Mouse (Mus musculus) megakaryocyte-erythroid progenitor cell, adult 5-6 weeks (primary cell): ENCODE data around the gene Col25a1. TPM values are rescaled to one million over a fixed set of nuclear protein-coding genes. Genes with fewer than 3 reads are reported as not detected.
A peak's percentile ranks its signal among the peaks of the same experiment; 100 is the strongest.

Source experiments
- ATAC-seq: replicated peaks from 2 replicates; pipeline ENCODE4 v1.8.0; 2016; ENCODE audit warnings: mild to moderate bottlenecking, inconsistent platforms; ENCODE audit not compliant: severe bottlenecking, poor library complexity, low FRiP score, low TSS enrichment
- total RNA-seq, 2 experiments: library from RNA; stranded (forward) in 1 of 2; stranded (reverse) in 1 of 2; fragments of 200-1000, 215-1000 nt in 1 of 2; fragments of >200 nt in 1 of 2; fragmentation: Nextera tagmentation in 1 of 2; gene quantifications; 2 replicates each; pipeline ENCODE4 v1.2.3; 2014 to 2017

Col25a1 gene
- total RNA-seq, 2 experiments from 2014 or later: not detected

DNA sequence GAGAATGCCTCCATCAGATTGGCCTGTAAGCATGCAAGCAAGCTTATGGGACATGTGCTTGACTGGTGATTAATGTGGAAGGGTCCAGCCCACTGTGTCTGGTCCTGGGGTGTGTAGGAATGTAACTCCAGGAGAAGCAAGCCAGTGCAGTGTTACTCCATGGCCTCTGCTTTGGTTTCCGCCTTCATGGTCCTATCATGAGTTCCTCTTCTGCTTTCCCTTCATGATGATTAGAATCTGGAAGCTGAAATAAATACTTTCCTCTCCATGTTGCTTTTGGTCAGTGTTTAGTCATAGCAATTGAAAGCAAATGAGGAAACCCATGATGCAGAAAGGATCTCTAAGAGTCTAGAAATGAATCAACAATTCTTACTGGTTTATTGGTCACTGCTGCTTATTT lies 103.9 kb downstream of the Col25a1 start:
- ATAC-seq: no peak

DNA sequence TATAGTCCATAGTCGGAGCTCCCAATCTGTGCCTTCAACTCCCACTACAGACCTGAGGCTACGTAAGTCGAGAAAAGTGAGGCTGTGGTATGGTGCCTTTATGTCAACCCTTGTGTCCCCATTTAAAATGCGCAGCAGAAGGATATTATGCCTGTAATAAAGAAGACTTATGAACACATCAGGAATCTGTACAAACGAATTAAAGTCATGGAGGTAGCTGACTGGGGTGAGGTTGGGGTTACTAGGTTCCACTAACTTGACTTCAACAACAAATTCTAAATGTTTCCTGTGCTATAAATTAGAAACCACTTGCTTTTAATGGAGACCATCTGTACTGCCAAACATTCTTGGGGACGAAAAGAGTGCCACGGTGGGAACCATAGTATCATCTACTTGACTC lies 104.8 kb downstream of the Col25a1 start:
- no peak for ATAC-seq

GRCm38 (mm10) chr3:130237852-130238251 lies 106.6 kb downstream of the Col25a1 start:
- no peak for ATAC-seq

DNA sequence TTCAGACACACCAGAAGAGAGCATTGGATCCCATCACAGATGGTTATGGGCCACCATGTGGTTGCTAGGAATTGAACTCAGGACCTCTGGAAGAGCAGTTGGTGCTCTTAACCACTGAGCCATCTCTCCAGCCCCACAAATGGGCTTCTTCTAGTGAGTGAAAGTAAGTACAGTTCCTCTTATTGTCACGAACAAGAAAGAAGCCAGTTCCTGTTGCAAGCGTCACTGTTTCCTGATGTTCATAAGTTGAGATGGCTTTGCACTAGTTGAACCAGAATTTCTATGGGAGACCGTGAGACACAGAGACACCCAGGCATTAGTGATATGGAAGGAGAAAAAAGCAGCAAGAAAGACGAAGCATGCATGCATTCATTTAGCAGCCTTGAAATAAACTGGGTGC lies 110.6 kb downstream of the Col25a1 start:
- ATAC-seq: no peak

DNA sequence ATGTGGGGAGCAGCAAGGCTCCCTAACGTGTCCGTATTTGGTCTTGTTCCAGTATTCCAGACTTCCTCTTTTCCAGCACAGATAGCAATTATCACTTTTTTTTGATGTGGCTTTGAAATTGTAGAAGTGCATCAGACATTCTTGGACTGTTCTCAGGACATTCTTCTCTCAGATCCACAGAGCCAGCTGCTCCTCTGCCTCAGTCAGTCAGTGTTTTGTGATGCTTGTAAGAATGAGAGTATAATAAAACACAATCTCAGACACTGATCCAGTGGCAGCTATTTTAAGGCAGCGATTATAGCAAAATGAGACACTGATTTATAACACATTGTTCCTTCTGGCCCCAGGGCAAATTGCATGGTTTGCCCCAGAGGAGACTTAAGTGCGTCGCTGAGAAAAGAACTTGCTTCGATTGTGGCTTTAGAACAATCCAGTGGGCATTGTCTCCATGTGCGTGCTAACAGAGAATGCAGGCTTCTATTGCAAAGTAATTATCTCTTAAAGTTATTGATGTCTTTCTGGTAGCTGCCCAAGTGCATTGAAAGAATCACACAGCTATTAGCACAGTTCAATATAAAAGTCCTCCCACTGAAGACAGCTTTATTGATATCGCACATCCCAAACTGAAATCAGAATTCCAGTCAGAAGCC lies 111.5 kb downstream of the Col25a1 start:
- no peak for ATAC-seq

DNA sequence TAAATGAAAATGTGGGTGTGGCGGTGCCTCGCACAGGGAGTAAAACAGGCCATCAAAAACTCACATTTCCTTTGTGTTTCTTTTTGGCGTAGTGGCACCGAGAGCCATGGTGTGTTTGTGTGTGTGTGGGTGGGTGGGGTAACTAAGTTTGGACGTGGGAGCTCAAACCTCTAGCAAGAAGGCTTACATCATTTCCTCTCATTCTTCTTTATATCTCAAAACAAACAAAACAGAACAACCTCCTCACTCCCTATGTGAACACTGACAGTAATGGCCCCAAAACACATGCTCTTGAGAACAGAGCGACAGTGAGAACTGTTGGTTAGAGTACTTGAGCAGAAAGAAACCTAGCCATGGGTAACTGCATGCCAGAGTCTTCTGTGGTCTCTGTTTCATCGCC lies 121.1 kb downstream of the Col25a1 start:
- no peak for ATAC-seq

DNA sequence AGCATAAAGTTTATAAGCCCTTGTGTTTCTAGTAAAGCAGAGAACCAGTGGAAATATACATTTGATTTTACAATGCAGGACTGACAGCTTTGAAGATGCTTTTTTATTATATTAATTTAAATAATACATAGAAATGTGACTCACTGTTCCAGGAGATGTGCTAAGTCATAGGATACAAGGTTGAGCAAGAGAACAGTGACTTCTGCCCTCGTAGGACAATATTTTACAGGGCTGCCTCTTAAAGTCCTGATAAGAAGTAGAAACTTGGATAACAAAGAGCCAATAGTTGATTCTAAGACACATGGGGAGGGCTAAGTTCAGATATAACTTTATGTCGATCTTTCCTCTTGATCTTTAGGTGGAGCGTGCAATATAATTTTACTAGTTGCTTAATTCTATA lies 124.8 kb downstream of the Col25a1 start:
- no peak for ATAC-seq

DNA sequence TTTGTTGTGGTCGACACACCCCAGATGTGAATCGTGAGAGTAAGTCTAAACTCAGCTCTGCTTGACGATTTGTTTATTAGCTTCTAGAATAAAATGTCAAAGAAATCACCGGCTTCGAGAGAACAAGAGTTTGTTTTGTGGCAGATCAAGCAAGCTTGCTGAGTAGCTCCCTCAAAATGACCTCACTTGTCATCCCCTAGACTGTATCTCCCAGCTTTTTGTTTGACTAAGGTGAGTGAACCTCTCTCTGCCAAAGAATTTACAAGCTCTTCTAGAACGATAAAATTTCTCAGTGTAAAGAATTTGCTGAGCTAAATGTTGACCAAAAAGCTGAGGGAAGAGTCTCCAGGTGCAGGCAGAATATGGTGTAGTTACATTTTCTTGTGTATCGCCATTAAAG lies 125.3 kb downstream of the Col25a1 start:
- ATAC-seq: no peak

GRCm38 (mm10) chr3:130259670-130260069 lies 128.4 kb downstream of the Col25a1 start:
- no peak for ATAC-seq

DNA sequence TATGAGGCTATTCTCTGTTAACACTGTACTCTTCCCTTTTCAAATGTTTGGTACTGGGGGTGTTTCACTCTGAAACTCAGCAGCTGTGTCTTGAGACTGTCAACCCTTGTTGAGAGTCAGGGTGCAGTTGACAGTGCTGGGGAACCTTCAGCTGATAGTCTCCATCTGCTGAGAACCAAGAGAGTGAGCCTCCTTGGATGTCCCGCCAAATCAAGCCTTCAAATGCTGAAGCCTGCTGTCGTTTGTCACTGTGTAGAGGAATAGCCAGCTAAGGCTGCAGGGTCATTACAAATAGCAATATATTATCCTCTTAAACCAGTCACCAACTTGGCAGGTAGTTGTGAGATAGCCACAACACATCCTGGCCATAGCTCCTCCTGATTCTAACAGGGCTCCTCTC lies 129.0 kb downstream of the Col25a1 start:
- no peak for ATAC-seq

- ATAC-seq: peak; percentile 75
These were observed 133.8 kb downstream of the Col25a1 start for GRCm38 (mm10) chr3:130265104-130265503.

DNA sequence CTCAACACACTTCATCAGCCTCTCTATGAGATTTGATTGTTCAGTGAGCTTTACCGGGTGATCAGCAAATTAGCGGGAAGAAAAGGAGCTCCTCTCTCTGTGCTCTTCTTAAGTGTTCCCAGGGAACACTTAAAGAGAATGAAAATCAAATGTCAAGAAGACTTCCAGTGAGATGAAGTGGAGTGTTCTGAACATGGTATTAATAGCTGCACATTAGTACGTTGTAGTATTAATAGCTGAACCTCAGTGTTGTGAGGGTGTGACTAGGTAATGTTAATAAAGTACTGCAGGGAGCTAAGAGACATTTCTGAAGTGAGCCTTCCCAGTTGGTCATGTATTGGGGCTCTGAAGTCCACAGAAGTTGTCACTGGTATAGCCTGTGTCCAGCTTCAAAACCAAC lies 139.2 kb downstream of the Col25a1 start:
- no peak for ATAC-seq

GRCm38 (mm10) chr3:130273949-130274348 lies 142.6 kb downstream of the Col25a1 start:
- ATAC-seq: no peak

GRCm38 (mm10) chr3:130278298-130279050 lies 147.2 kb downstream of the Col25a1 start:
- no peak for ATAC-seq

GRCm38 (mm10) chr3:130283011-130283760 lies 151.9 kb downstream of the Col25a1 start:
- ATAC-seq: no peak

DNA sequence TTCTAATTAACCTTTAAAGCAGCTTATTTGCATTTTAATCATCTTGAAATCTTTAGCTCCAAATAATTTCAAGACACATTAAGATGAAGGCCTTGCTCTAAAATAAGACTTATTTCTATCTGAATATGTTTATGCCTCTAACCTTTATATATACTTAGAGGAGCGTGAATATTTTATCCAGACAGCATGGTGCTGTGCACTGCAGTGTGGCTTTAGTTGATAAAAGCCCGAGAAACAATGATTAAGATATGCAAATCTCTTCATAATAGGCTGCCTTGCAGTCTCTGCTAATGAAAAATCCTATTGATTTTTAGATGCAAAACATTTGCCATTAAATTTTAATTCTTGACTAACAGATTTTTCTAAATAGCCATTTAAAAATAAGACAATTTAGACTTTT lies 156.8 kb downstream of the Col25a1 start:
- ATAC-seq: no peak

DNA sequence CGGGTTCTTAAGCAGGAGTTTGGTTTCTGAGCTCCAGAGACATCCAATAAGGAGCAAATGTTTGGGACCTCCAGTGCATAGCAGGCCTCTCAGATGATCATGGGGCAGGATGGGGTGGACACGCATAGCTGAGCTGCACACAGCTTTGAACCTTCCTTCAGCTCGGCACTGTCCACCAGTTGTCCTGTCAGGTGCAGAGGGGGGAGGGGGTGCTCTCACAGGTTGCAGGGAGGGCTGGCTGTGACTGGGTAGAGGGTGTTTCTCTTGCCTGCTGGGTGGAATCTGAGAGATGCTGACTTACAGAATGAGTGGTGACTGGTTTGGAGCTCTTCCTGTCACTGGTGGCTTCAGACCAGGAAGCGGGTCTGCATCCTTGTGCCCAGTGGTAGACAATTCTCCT lies 157.5 kb downstream of the Col25a1 start:
- no peak for ATAC-seq

DNA sequence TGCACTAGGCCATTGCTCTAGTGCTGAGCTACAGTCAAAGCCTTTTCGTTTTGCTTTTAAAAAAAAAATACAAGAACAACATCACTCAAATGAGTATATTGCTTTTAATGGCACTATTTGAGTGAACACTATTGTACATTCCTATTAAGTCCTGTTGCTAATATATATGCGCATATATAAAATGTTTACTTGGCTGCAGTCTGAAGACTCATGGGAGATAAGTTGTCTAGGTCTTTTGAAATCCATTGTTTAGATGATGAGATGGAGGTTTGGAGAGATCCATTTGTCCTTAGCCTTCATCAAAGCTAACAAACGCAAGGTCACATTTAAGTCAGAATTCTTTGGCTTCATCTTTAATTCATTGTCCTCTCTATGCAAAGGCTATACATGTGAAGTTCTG lies 157.9 kb downstream of the Col25a1 start:
- ATAC-seq: no peak

DNA sequence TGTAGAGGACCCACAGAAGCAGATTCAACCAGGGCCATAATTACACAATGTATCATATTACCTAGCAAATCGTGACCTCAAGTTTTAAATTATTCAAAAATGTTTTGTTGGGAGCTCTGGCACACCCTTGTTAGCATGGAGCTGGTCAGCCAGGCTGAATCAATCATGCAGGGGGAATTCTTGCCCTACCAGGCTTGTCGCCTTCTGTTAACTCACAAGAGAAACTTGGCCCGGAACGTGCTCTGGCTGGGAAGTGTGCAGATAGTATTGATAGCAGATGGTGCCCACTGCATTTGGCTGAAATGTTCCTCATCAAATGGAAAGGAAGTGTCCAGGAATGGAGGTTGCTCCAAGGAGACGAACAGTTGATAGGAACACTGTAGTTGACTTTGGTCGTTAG lies 158.9 kb downstream of the Col25a1 start:
- ATAC-seq: no peak

GRCm38 (mm10) chr3:130290672-130291071 lies 159.4 kb downstream of the Col25a1 start:
- ATAC-seq: no peak

DNA sequence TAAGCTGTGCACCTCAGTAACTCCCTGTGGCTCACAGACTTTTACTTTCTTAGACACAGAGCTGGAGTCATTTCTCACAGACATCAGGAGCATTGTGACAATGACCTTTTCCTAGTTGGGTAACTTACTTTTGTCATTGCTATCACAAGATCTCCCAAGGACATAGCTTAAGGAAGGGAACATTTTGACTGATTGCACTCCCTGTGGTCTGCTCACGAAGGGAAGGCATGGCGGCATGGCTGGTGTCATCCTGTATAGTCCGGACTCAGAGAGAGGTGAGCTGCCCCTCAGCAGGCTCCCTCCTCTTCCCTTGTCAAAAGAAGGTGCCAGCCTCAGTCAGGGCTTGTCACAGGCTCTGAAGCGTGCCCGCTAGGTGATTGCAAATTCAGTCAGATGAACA lies 160.6 kb downstream of the Col25a1 start:
- ATAC-seq: no peak
